Mouse (Mus musculus): Measurements from ENCODE around the gene Kcmf1. TPM values are rescaled to one million over a fixed set of nuclear protein-coding genes. Genes with fewer than 3 reads are reported as not detected.

Kcmf1 gene
- polyA plus RNA-seq, 1 experiment from 2014 or later, result 45.3 TPM

- no peak overlapping the region for H3K27ac ChIP-seq (ENCODE audit: low read depth, low read length)
- 81% methylated on average over 6 of the region's 6 CpGs for WGBS
- DNase-seq (ENCODE audit: low spot score, missing footprints) (no peak), ATAC-seq (ENCODE audit: low FRiP score) (no peak)
- no peak overlapping the region for H3K4me3 ChIP-seq (ENCODE audit: low read depth, low read length)
- no peak overlapping the region for H3K9ac ChIP-seq (ENCODE audit: low read length)
- H3K4me1 ChIP-seq (ENCODE audit: control insufficient read depth, insufficient read depth, low read length), result peaks cover 13% of the 10 kb centered on the region; the same call in 1 of the 2 replicates
- no peaks in the 10 kb centered on the region for H3K36me3 ChIP-seq (ENCODE audit: control insufficient read depth, insufficient read depth, low read length)
- H3K4me2 ChIP-seq, result no peak overlapping the region
- no peaks in the 10 kb centered on the region for H3K27me3 ChIP-seq (ENCODE audit: control insufficient read depth, insufficient read depth, low read length)
- H3K9me3 ChIP-seq (ENCODE audit: control insufficient read depth, low read length), result no peaks in the 10 kb centered on the region
These were observed 2.6 kb upstream of the Kcmf1 start for GRCm38 (mm10) chr6:72902254-72902990.

- Histone ChIP-seq H3K27me3 (ENCODE audit: control insufficient read depth, insufficient read depth, low read length) (no peaks in the 10 kb centered on the region), H3K4me2 (peak overlapping the region; percentile 64), H3K27ac (ENCODE audit: low read depth, low read length) (no peak overlapping the region), H3K9me3 (ENCODE audit: control insufficient read depth, low read length) (no peaks in the 10 kb centered on the region), H3K4me1 (ENCODE audit: control insufficient read depth, insufficient read depth, low read length) (peaks cover 15% of the 10 kb centered on the region; the same call in 1 of the 2 replicates), H3K9ac (ENCODE audit: low read length) (peak overlapping the region; percentile 99), H3K4me3 (ENCODE audit: low read depth, low read length) (peak overlapping the region; percentile 98), H3K36me3 (ENCODE audit: control insufficient read depth, insufficient read depth, low read length) (no peaks in the 10 kb centered on the region)
- no peak for ATAC-seq (ENCODE audit: low FRiP score)
- 71% methylated on average over 7 of the region's 7 CpGs for WGBS
- no peak for DNase-seq (ENCODE audit: low spot score, missing footprints)
These were observed 1.2 kb upstream of the Kcmf1 start for GRCm38 (mm10) chr6:72900952-72901351.

GRCm38 (mm10) chr6:72899201-72899780, 488 bp downstream of the Kcmf1 start:
- Histone ChIP-seq H3K27ac (ENCODE audit: low read depth, low read length) (peak overlapping the region; percentile 98), H3K4me2 (peak overlapping the region; percentile 64), H3K27me3 (ENCODE audit: control insufficient read depth, insufficient read depth, low read length) (no peaks in the 10 kb centered on the region), H3K4me3 (ENCODE audit: low read depth, low read length) (peak overlapping the region; percentile 98), H3K9me3 (ENCODE audit: control insufficient read depth, low read length) (no peaks in the 10 kb centered on the region), H3K36me3 (ENCODE audit: control insufficient read depth, insufficient read depth, low read length) (no peaks in the 10 kb centered on the region), H3K4me1 (ENCODE audit: control insufficient read depth, insufficient read depth, low read length) (peaks cover 15% of the 10 kb centered on the region; the same call in 1 of the 2 replicates), H3K9ac (ENCODE audit: low read length) (peak overlapping the region; percentile 99)
- peak; percentile 72 for ATAC-seq (ENCODE audit: low FRiP score)
- DNase-seq (ENCODE audit: low spot score, missing footprints), result peak; percentile 95
- WGBS, result under 1% methylated on average over 64 of the region's 85 CpGs

GRCm38 (mm10) chr6:72898244-72899200, 1.3 kb downstream of the Kcmf1 start:
- DNase-seq (ENCODE audit: low spot score, missing footprints) (peak; percentile 96), ATAC-seq (ENCODE audit: low FRiP score) (peak; percentile 64)
- Histone ChIP-seq H3K27ac (ENCODE audit: low read depth, low read length) (peak overlapping the region; percentile 98), H3K4me3 (ENCODE audit: low read depth, low read length) (peak overlapping the region; percentile 98), H3K36me3 (ENCODE audit: control insufficient read depth, insufficient read depth, low read length) (no peaks in the 10 kb centered on the region), H3K27me3 (ENCODE audit: control insufficient read depth, insufficient read depth, low read length) (no peaks in the 10 kb centered on the region), H3K4me2 (peak overlapping the region; percentile 64), H3K4me1 (ENCODE audit: control insufficient read depth, insufficient read depth, low read length) (peaks cover 15% of the 10 kb centered on the region; the same call in 1 of the 2 replicates), H3K9me3 (ENCODE audit: control insufficient read depth, low read length) (no peaks in the 10 kb centered on the region), H3K9ac (ENCODE audit: low read length) (peak overlapping the region; percentile 99)
- WGBS, result 1% methylated on average over 52 of the region's 71 CpGs

GRCm38 (mm10) chr6:72895000-72895399, 4.8 kb downstream of the Kcmf1 start:
- H3K27ac ChIP-seq (ENCODE audit: low read depth, low read length), result no peak overlapping the region
- no peak overlapping the region for H3K9ac ChIP-seq (ENCODE audit: low read length)
- H3K9me3 ChIP-seq (ENCODE audit: control insufficient read depth, low read length), result no peaks in the 10 kb centered on the region
- H3K4me1 ChIP-seq (ENCODE audit: control insufficient read depth, insufficient read depth, low read length), result peaks cover 8% of the 10 kb centered on the region; the same call in 1 of the 2 replicates
- 90% methylated on average over 3 of the region's 3 CpGs for WGBS
- DNase-seq (ENCODE audit: low spot score, missing footprints), result no peak
- no peaks in the 10 kb centered on the region for H3K36me3 ChIP-seq (ENCODE audit: control insufficient read depth, insufficient read depth, low read length)
- no peak overlapping the region for H3K4me2 ChIP-seq
- no peak overlapping the region for H3K4me3 ChIP-seq (ENCODE audit: low read depth, low read length)
- no peak for ATAC-seq (ENCODE audit: low FRiP score)
- H3K27me3 ChIP-seq (ENCODE audit: control insufficient read depth, insufficient read depth, low read length), result no peaks in the 10 kb centered on the region

GRCm38 (mm10) chr6:72891238-72891637, 8.5 kb downstream of the Kcmf1 start:
- Histone ChIP-seq H3K36me3 (ENCODE audit: control insufficient read depth, insufficient read depth, low read length) (no peaks in the 10 kb centered on the region), H3K4me2 (no peak overlapping the region), H3K4me3 (ENCODE audit: low read depth, low read length) (no peak overlapping the region), H3K9me3 (ENCODE audit: control insufficient read depth, low read length) (no peaks in the 10 kb centered on the region), H3K27me3 (ENCODE audit: control insufficient read depth, insufficient read depth, low read length) (no peaks in the 10 kb centered on the region), H3K4me1 (ENCODE audit: control insufficient read depth, insufficient read depth, low read length) (no peaks in the 10 kb centered on the region), H3K27ac (ENCODE audit: low read depth, low read length) (no peak overlapping the region), H3K9ac (ENCODE audit: low read length) (no peak overlapping the region)
- DNase-seq (ENCODE audit: low spot score, missing footprints) (no peak), ATAC-seq (ENCODE audit: low FRiP score) (no peak)
- WGBS, result 95% methylated on average over 2 of the region's 2 CpGs

- no peaks in the 10 kb centered on the region for H3K36me3 ChIP-seq (ENCODE audit: control insufficient read depth, insufficient read depth, low read length)
- no peak for DNase-seq (ENCODE audit: low spot score, missing footprints)
- no peaks in the 10 kb centered on the region for H3K27me3 ChIP-seq (ENCODE audit: control insufficient read depth, insufficient read depth, low read length)
- H3K27ac ChIP-seq (ENCODE audit: low read depth, low read length), result no peak overlapping the region
- H3K4me2 ChIP-seq, result no peak overlapping the region
- ATAC-seq (ENCODE audit: low FRiP score), result no peak
- H3K4me3 ChIP-seq (ENCODE audit: low read depth, low read length), result no peak overlapping the region
- H3K4me1 ChIP-seq (ENCODE audit: control insufficient read depth, insufficient read depth, low read length), result no peaks in the 10 kb centered on the region
- WGBS, result 95% methylated on average over 2 of the region's 2 CpGs
- no peaks in the 10 kb centered on the region for H3K9me3 ChIP-seq (ENCODE audit: control insufficient read depth, low read length)
- no peak overlapping the region for H3K9ac ChIP-seq (ENCODE audit: low read length)
These were observed 11.1 kb downstream of the Kcmf1 start for GRCm38 (mm10) chr6:72888655-72889054.

GRCm38 (mm10) chr6:72885268-72885667, 14.5 kb downstream of the Kcmf1 start:
- no peak for ATAC-seq (ENCODE audit: low FRiP score)
- H3K36me3 ChIP-seq (ENCODE audit: control insufficient read depth, insufficient read depth, low read length), result no peaks in the 10 kb centered on the region

More at GRCm38 (mm10) chr6:72885268-72885667, 14.5 kb downstream of the Kcmf1 start:
- no peak overlapping the region for H3K4me3 ChIP-seq (ENCODE audit: low read depth, low read length)
- H3K9me3 ChIP-seq (ENCODE audit: control insufficient read depth, low read length), result no peaks in the 10 kb centered on the region
- no peak for DNase-seq (ENCODE audit: low spot score, missing footprints)
- no peaks in the 10 kb centered on the region for H3K4me1 ChIP-seq (ENCODE audit: control insufficient read depth, insufficient read depth, low read length)
- no peak overlapping the region for H3K9ac ChIP-seq (ENCODE audit: low read length)
- H3K27ac ChIP-seq (ENCODE audit: low read depth, low read length), result no peak overlapping the region
- H3K4me2 ChIP-seq, result no peak overlapping the region
- WGBS, result 88% methylated on average over 1 of the region's 1 CpGs
- H3K27me3 ChIP-seq (ENCODE audit: control insufficient read depth, insufficient read depth, low read length), result no peaks in the 10 kb centered on the region

All from midbrain, embryonic 11.5 days (tissue).